Mouse (Mus musculus) retina, postnatal 1 day (tissue): ENCODE measurements around the gene Mylpf.

Source experiments
- DNase-seq: peaks from one replicate; pipeline ENCODE4 v3.0.0-alpha.2; 2012

The Mylpf gene

GRCm38 (mm10) chr7:127207374-127208294, 1.1 kb upstream of the Mylpf start:
- DNase-seq = peak; percentile 24

GRCm38 (mm10) chr7:127208295-127208552, 466 bp upstream of the Mylpf start, which contains the start of gene Tbc1d10b:
Gene Tbc1d10b (minus strand): TSS chr7:127208468.
- no peak for DNase-seq

- no peak for DNase-seq
These were observed 1.2 kb downstream of the Mylpf start for GRCm38 (mm10) chr7:127209851-127210250.

- DNase-seq = no peak
These were observed 1.6 kb downstream of the Mylpf start for GRCm38 (mm10) chr7:127210266-127210665.

GRCm38 (mm10) chr7:127211014-127211745, 2.5 kb downstream of the Mylpf start:
- DNase-seq = no peak

- DNase-seq = no peak
These were observed 4.0 kb downstream of the Mylpf start for GRCm38 (mm10) chr7:127212432-127213250.

- peak; percentile 68 for DNase-seq
These were observed 4.8 kb downstream of the Mylpf start for GRCm38 (mm10) chr7:127213485-127213884.

- DNase-seq = no peak
These were observed 5.2 kb downstream of the Mylpf start for GRCm38 (mm10) chr7:127213930-127214329.

GRCm38 (mm10) chr7:127214521-127214920, 5.8 kb downstream of the Mylpf start:
- no peak for DNase-seq

- peak; percentile 83 for DNase-seq
These were observed 6.5 kb downstream of the Mylpf start for GRCm38 (mm10) chr7:127214981-127215871.

GRCm38 (mm10) chr7:127216307-127216706, 7.6 kb downstream of the Mylpf start:
- no peak for DNase-seq

- no peak for DNase-seq
These were observed 8.8 kb downstream of the Mylpf start for GRCm38 (mm10) chr7:127217475-127217874.

GRCm38 (mm10) chr7:127217901-127218642, 9.4 kb downstream of the Mylpf start:
- no peak for DNase-seq

GRCm38 (mm10) chr7:127218670-127219069, 10.0 kb downstream of the Mylpf start:
- DNase-seq = no peak

GRCm38 (mm10) chr7:127220440-127220839, 11.8 kb downstream of the Mylpf start:
- DNase-seq = no peak

GRCm38 (mm10) chr7:127223106-127223505, 14.4 kb downstream of the Mylpf start:
- no peak for DNase-seq

GRCm38 (mm10) chr7:127223515-127224478, 15.1 kb downstream of the Mylpf start:
- DNase-seq = no peak

- DNase-seq = no peak
These were observed 15.9 kb downstream of the Mylpf start for GRCm38 (mm10) chr7:127224616-127225015.

GRCm38 (mm10) chr7:127225147-127225995, 16.7 kb downstream of the Mylpf start:
- no peak for DNase-seq
